Mouse (Mus musculus): ENCODE measurements around the gene Rnase13. TPM values are rescaled to one million over a fixed set of nuclear protein-coding genes. Genes with fewer than 3 reads are reported as not detected.

Rnase13 gene
- polyA plus RNA-seq, 1 experiment, result not detected

GRCm38 (mm10) chr14:51893809-51894208, 28.8 kb downstream of the Rnase13 start:
- DNase-seq (ENCODE audit: low read depth in 1 of 2, low spot score in 2 of 2), result no peak
- no peaks in the 10 kb centered on the region for H3K27me3 ChIP-seq (ENCODE audit: control insufficient read depth, insufficient read depth, low read length)
- no peak overlapping the region for H3K4me3 ChIP-seq (ENCODE audit: extremely low read depth, insufficient read depth, insufficient read length)
- WGBS, result 81% methylated on average over 3 of the region's 3 CpGs
- TF ChIP-seq CTCF (IDR thresholded peaks at IDR 0.05; ENCODE audit: extremely low read depth, insufficient read depth, insufficient read length, insufficient replicate concordance), result no peak
- TF ChIP-seq POLR2A (IDR thresholded peaks at IDR 0.05; ENCODE audit: low read depth, low read length), result no peak
- no peaks in the 10 kb centered on the region for H3K4me1 ChIP-seq (ENCODE audit: control insufficient read depth, insufficient read depth, insufficient read length)
- H3K27ac ChIP-seq (ENCODE audit: insufficient read depth, low read length), result no peak overlapping the region
- peaks cover 26% of the 10 kb centered on the region for H3K36me3 ChIP-seq (ENCODE audit: control insufficient read depth, insufficient read depth, low read length)

GRCm38 (mm10) chr14:51893094-51893794, 29.3 kb downstream of the Rnase13 start:
- no peak for TF ChIP-seq CTCF (IDR thresholded peaks at IDR 0.05; ENCODE audit: extremely low read depth, insufficient read depth, insufficient read length, insufficient replicate concordance)
- H3K27ac ChIP-seq (ENCODE audit: insufficient read depth, low read length), result no peak overlapping the region
- WGBS, result 82% methylated on average over 10 of the region's 10 CpGs
- H3K4me3 ChIP-seq (ENCODE audit: extremely low read depth, insufficient read depth, insufficient read length), result no peak overlapping the region
- no peaks in the 10 kb centered on the region for H3K27me3 ChIP-seq (ENCODE audit: control insufficient read depth, insufficient read depth, low read length)
- no peaks in the 10 kb centered on the region for H3K4me1 ChIP-seq (ENCODE audit: control insufficient read depth, insufficient read depth, insufficient read length)
- peaks cover 28% of the 10 kb centered on the region for H3K36me3 ChIP-seq (ENCODE audit: control insufficient read depth, insufficient read depth, low read length)
- DNase-seq (ENCODE audit: low read depth in 1 of 2, low spot score in 2 of 2), result no peak

- H3K27me3 ChIP-seq (ENCODE audit: control insufficient read depth, insufficient read depth, low read length), result no peaks in the 10 kb centered on the region
- H3K27ac ChIP-seq (ENCODE audit: insufficient read depth, low read length), result no peak within 1 kb of the TSS
- H3K4me3 ChIP-seq (ENCODE audit: extremely low read depth, insufficient read depth, insufficient read length), result no peak within 1 kb of the TSS
- no peaks in the 10 kb centered on the region for H3K4me1 ChIP-seq (ENCODE audit: control insufficient read depth, insufficient read depth, insufficient read length)
- TF ChIP-seq CTCF (IDR thresholded peaks at IDR 0.05; ENCODE audit: extremely low read depth, insufficient read depth, insufficient read length, insufficient replicate concordance) (no peak), POLR2A (IDR thresholded peaks at IDR 0.05; ENCODE audit: low read depth, low read length) (no peak)
- no peak for DNase-seq (ENCODE audit: low read depth in 1 of 2, low spot score in 2 of 2)
- peaks cover 33% of the 10 kb centered on the region for H3K36me3 ChIP-seq (ENCODE audit: control insufficient read depth, insufficient read depth, low read length)
- 85% methylated on average over 9 of the region's 9 CpGs for WGBS
These were observed 30.2 kb downstream of the Rnase13 start, which contains the start of gene Slc39a2 for GRCm38 (mm10) chr14:51892191-51892939. Gene Slc39a2 (plus strand): TSS chr14:51892889.

GRCm38 (mm10) chr14:51889833-51890232, 32.7 kb downstream of the Rnase13 start:
- no peak overlapping the region for H3K4me3 ChIP-seq (ENCODE audit: extremely low read depth, insufficient read depth, insufficient read length)
- no peaks in the 10 kb centered on the region for H3K4me1 ChIP-seq (ENCODE audit: control insufficient read depth, insufficient read depth, insufficient read length)
- WGBS, result 92% methylated on average over 6 of the region's 6 CpGs
- H3K36me3 ChIP-seq (ENCODE audit: control insufficient read depth, insufficient read depth, low read length), result peaks cover 38% of the 10 kb centered on the region
- DNase-seq (ENCODE audit: low read depth in 1 of 2, low spot score in 2 of 2), result no peak
- no peak for TF ChIP-seq POLR2A (IDR thresholded peaks at IDR 0.05; ENCODE audit: low read depth, low read length)
- TF ChIP-seq CTCF (IDR thresholded peaks at IDR 0.05; ENCODE audit: extremely low read depth, insufficient read depth, insufficient read length, insufficient replicate concordance), result no peak
- no peaks in the 10 kb centered on the region for H3K27me3 ChIP-seq (ENCODE audit: control insufficient read depth, insufficient read depth, low read length)
- no peak overlapping the region for H3K27ac ChIP-seq (ENCODE audit: insufficient read depth, low read length)

- no peaks in the 10 kb centered on the region for H3K27me3 ChIP-seq (ENCODE audit: control insufficient read depth, insufficient read depth, low read length)
- no peak for DNase-seq (ENCODE audit: low read depth in 1 of 2, low spot score in 2 of 2)
- peaks cover 30% of the 10 kb centered on the region for H3K36me3 ChIP-seq (ENCODE audit: control insufficient read depth, insufficient read depth, low read length)
- no peak overlapping the region for H3K27ac ChIP-seq (ENCODE audit: insufficient read depth, low read length)
- H3K4me3 ChIP-seq (ENCODE audit: extremely low read depth, insufficient read depth, insufficient read length), result no peak overlapping the region
- WGBS, result 88% methylated on average over 6 of the region's 6 CpGs
- H3K4me1 ChIP-seq (ENCODE audit: control insufficient read depth, insufficient read depth, insufficient read length), result no peaks in the 10 kb centered on the region
- TF ChIP-seq CTCF (IDR thresholded peaks at IDR 0.05; ENCODE audit: extremely low read depth, insufficient read depth, insufficient read length, insufficient replicate concordance) (no peak), POLR2A (IDR thresholded peaks at IDR 0.05; ENCODE audit: low read depth, low read length) (no peak)
These were observed 36.5 kb downstream of the Rnase13 start for GRCm38 (mm10) chr14:51886051-51886450.

- Histone ChIP-seq H3K4me3 (ENCODE audit: extremely low read depth, insufficient read depth, insufficient read length) (peak within 1 kb of the TSS; percentile 80), H3K27me3 (ENCODE audit: control insufficient read depth, insufficient read depth, low read length) (no peaks in the 10 kb centered on the region), H3K36me3 (ENCODE audit: control insufficient read depth, insufficient read depth, low read length) (peaks cover 20% of the 10 kb centered on the region), H3K27ac (ENCODE audit: insufficient read depth, low read length) (peak within 1 kb of the TSS; percentile 39), H3K4me1 (ENCODE audit: control insufficient read depth, insufficient read depth, insufficient read length) (no peaks in the 10 kb centered on the region)
- peak; percentile 94 to 96 for DNase-seq (ENCODE audit: low read depth in 1 of 2, low spot score in 2 of 2)
- under 1% methylated on average over 43 of the region's 43 CpGs for WGBS
- peak; percentile 21; the same call in 1 of the 2 replicates for TF ChIP-seq POLR2A (IDR thresholded peaks at IDR 0.05; ENCODE audit: low read depth, low read length)
- no peak for TF ChIP-seq CTCF (IDR thresholded peaks at IDR 0.05; ENCODE audit: extremely low read depth, insufficient read depth, insufficient read length, insufficient replicate concordance)
These were observed 37.8 kb downstream of the Rnase13 start, which contains the start of gene Mettl17 for GRCm38 (mm10) chr14:51884598-51885331. Gene Mettl17 (plus strand): TSS chr14:51884842.
